Mouse (Mus musculus) neural tube, embryonic 10.5 days (tissue): ENCODE measurements around the gene Tnr.

Experiments
- DNase-seq: peaks from one replicate; pipeline ENCODE4 v3.0.0-alpha.2; 2017; ENCODE audit warnings: low spot score; ENCODE audit errors: extremely low spot score

The Tnr gene

DNA sequence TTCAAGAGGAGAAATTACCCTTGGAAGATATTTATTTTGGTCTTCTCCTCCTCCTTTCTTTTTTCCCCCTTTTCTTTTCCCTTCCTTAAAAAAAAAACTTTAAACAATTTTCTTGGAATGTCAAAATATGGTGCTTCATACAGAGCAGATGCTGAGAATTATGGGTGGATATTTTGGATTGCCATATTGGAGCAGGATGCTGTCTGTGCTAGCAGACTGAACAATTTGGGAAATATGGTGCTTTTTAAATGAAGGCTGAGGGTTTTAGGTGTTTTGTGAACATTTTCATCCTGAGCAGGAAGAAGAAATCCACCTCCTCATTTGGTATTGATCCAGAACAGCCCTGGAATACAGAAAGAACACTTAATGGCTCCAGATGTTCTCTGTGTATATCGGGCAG lies 41.6 kb downstream of the Tnr start:
- DNase-seq: no peak

DNA sequence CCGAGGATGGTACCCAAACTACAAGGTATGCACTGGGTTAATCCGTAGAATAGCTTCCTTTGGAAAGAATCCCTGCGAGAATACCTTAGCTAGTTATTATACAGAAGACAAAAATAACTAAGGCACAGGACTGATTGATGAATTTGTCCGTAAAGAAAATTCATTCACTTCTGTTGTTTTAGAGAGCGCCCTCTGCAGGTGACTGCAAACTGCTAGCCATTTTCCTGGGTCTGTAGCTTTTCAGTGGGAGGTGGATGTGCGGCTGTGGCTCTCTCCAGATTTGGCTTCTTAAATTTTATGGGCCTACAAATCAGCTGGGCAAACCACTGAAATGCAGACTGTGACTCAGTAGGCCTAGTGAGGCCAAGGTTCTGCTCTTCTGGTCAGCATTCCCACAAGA lies 42.5 kb downstream of the Tnr start:
- DNase-seq: no peak

DNA sequence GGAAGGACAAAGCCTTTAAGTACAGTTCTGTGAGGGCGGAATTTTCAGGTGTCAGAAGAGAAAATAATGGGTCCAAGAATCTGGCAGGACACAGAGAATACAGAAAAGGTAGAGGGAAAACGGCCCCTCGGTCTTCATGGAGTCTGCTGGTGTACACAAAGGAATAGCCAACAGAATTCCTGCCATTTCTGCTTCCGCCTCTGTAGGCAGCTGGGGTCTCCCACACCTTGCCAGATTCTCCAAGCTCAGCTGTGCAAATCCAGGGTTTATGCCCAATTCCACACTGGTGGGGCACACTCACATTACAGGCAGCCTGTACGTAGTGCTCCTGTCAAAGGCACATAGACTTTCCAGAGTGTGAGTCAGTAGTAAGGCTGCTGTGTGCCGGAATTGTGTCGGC lies 43.6 kb downstream of the Tnr start:
- DNase-seq: no peak

DNA sequence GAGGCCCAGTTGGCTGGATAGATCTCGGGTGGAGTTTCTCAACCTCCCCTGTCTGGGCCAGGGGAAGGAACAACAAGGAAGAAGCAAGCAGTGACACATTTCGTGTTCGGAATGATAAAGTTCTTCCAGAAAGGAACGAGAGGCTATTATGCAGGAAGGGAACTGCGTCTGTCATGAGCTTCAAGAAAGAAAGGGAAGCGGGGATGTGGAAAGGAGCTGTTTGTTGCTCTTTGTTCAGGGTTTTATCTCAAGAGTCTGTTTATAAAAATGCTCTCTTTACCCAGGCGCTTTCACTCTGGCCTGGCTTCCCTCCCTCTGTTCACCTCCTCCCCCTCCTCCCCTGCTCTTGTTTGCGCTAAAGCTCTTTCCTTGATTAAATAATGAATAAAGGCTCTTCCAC lies 46.7 kb downstream of the Tnr start:
- no peak for DNase-seq

DNA sequence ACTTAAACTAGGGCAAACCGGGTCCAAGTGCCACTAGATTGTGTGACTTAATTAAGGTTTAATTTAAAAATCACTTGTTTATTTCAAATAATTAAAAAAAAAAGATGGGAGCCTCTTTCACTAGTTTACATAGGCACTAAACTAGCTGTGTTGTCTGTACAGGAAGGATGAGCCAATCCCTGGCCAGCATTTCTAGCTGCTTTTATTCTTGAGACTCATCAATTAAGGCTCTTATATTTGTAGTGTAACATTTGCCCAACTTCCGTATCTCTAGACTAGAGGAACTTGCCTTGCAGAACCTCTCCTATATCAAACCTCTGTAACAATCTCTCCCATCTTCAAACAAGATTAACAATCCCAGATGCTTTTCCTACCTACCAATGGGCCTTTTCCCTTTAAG lies 47.3 kb downstream of the Tnr start:
- no peak for DNase-seq

DNA sequence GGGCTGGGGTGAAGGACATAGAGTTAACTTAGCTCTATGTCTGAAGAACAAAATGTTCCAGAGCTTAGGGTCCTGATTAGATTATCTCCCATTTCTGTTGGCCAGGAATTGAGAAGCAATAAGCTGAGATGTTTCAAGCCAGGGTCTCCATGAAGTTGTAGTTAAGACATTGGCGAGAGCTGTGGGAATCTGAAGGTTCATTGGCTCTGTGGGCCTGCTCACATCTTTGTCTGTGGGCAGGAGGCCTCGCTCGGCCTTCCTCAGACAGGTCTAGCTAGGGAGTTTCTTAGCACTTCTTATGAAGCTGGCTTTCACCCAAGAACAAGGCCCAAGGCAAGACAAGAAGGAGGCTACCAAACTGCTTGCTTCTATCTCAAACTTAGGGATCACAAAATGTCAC lies 48.4 kb downstream of the Tnr start:
- no peak for DNase-seq

DNA sequence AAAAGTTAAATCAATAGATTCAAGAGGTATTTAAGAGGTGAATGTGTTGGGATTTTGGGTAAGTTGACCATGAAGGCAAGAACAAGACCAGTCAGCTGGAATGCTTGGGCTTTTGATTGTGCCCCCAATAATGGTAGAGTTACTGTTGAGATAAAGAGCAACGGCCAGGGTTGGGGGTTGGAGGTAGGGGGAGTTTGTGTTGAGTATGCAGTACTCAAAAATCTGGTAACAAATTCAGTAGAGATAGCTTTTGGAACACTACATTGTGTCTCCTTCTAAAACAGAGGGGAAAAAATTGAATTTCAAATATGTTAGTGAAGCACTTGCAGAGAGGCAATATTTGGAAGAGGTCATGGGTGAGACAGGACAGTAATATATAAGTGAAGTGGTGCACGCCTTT lies 49.5 kb downstream of the Tnr start:
- no peak for DNase-seq

DNA sequence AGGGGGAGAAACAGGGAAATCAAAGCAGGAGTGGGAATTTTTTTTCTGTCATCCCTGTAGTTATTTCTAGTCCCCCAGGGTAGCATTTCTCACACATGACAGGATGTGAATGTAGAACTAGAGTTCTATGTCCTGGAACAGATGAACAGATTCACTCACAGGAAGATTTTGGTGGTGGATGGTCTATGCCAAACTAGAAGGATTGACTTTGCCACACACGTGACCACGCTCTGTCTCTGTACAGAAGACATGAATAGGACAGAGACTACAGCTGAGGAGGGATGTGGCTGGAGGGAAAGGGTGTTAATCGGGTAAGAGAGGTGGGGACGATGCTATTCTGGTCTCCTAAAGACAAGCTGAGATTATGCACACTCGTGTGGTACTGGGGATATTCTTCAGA lies 51.1 kb downstream of the Tnr start:
- DNase-seq: no peak

DNA sequence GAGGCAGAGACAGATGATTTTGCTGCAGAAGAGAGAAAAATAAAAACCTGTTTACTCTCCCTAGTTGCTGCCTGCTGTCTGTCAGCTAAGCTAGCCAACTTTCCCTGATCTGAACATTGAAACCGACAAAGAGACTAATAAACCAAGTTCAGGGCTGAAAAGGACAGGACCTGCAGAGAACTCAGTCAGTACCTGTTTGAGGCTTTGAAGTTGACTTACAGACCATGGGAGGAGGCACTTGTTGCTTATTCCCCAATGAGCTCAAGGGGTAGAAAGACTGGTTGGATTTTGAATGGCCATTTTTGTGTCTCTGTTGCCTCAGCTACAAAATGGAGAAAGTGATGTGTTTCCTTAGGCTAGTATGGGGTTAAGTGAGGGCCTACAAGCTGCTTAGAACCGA lies 52.7 kb downstream of the Tnr start:
- DNase-seq: no peak

DNA sequence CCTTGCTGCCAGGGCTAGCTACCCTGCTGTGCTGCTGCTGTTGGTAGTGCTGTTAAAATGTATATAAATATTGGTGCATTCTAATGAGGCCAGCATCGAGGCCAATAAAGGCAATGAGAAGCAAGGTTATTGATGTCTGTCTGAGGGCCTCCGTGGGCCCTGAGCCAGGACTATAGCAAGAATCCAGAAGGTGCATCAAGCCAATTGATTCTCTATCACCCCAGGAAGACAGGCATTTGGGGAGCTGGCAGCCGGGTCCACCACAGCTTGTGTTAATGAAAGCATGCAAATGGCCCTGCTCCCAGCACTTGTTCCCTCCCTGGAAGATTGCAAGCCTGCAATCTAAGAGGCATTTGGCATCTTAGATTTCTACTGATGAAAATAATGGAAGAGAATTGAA lies 54.8 kb downstream of the Tnr start:
- DNase-seq: no peak

DNA sequence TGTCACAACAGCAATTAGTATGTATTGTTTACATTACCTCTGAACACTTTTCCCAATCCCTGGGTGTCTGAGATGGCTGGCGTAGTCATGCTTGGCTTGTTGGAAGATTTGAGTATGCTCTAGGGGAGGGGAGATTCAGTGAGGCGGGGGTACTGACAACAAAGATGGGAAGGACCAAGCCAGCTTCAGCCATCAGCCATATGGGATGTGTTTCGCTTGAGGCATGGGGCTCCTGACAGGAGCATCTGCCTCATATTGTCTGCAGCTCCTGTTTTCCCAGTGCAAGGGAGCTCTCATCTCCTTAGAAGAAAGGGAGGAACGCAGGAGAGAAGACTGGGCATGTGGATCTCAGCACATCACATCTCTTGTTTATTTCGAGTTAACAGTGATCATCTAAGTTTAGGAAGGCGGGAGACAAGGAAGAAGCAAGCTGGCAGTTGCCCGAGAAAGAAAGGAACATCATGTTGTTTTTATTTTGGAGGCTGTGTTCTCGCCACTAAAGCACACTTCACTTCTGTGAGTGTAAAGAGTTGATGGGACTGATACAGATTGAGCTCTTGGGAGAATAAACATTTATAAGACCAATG lies 56.9 kb downstream of the Tnr start:
- no peak for DNase-seq

DNA sequence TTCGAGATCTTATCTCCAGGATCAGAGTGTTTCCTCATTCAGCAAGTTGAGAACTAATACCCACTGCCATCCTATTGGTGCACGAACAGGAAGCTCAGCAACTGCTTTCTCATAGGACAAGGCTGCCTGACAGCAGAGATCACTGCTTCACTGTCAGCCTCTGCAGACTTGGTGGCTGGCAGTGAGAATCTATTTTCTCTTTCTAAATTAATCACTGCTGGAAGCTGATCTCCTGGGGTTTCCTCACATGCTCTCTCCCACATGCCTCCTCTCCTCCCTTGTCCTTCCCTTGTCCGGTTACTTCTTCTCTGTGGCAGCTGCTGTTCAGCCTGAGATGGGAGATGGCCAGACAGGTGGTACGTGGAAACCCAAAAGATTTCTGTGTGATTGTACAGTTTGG lies 60.3 kb downstream of the Tnr start:
- no peak for DNase-seq

DNA sequence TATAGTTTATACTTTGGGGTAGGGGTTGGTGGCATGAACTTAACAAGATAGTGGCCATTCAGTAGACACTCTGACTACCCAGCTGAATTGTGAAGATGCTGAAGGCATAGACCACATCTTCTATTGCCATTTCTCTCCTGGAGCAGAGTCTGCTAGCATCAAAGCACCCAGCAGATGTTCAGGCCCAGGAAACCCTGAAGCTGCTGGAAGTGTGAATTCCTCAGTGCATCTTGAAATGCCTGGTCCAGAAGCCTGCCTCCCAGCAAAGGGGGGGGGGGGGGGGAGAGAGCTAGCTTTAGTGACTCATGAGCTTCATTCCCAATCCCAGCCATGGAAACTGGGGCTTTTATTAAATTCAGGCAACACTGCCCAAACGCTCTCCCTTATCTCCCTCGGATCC lies 65.2 kb downstream of the Tnr start:
- no peak for DNase-seq

DNA sequence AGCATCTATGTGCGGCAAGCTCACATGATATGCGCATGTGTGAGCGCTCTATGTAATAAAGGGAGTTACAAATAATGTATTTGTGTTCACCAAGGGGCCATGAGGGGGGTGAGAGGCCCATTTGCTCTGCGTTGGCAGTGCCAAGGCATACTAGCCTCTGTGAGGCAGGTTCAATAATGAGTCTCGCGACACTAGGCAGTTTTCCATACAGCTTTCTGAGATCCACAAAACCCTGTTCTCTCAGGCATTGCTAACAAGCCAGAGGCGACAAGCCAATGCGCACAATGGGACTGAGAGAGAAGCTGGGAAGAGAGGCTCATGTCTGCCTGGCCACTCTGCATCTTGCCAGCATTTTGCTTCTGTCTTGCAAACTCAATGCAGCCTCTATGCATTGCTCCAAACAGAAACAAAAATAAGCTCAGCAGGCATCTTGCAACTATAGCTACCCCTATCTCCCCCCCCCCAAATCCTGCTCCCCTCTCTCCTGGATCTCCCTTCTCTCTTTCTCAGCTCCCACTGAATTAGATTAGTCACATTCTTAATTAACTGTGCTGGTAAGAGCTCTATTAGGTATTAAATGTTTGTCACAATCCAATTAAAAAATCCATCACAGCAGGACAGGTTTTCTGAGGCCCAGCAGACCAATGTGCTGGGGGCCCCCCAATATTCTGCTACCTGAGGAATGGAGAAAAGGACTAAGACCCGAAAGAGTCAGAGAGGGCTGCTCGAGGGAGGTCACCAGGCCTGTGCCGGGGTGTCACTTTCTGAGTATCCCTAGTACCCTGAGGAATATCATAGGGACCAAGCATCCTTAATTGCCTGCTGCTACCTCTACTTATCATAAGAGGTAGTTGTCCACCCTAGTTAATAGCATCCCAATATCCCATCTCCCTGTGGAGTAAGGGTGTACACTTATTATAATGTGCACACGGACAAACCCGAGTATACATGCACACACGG lies 70.8 kb downstream of the Tnr start:
- DNase-seq: no peak

DNA sequence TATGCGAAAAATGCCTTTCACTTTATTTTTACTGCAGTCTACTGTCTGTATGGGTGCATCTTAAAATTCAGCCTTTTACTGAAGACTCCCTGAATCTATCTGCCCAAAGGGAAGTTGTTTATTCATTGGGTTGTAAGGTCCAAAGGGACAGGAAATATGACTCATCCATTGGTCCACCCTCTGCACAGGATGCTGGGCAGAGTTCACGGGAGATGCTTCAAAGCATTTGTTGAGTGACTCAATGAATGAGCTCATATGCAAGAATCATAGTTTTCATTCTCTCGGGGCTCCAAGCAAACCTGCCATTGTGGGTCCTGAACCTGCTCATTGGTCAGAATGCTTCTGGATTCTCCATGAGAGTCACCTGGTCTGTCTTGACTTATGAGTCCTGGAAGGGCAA lies 72.2 kb downstream of the Tnr start:
- no peak for DNase-seq

DNA sequence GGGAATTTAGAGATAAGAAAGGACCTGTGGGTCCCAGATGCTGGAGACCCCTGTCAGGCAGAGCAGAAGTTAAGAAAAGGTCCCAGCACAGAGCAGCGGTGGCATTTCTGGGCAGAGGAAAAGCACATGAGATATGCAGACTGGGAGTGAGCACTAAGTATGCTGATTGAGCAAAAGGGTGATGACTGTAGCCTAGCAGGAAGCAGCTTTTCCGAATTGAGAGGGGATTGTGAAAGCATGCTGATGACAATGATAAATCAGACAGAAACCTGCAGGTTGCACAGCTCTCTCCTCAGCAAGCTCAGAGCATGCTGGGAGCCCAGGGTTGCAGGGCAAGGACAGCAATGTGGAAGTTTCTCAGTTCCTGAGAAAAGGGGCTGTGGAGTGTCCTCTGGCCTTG lies 73.1 kb downstream of the Tnr start:
- DNase-seq: no peak

DNA sequence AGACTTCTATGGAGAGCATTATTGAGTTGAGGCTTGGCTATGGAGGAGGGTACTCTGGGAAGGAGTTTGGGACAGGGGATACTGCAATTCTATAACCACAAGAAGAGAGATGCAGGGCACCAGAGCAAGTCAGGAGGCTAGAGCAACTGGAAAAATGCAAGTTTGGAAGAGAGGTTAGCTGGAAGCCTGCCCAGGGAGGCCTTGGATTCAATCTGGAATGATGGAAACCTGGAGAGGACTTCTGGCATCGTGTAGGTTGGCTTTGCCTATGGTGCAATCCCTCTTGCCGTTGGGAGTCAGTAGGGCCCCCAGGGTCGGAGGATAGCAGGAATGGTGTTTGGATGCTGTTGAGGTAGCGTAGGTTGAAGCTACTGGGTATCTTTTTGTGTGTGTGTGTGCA lies 90.0 kb downstream of the Tnr start:
- no peak for DNase-seq

DNA sequence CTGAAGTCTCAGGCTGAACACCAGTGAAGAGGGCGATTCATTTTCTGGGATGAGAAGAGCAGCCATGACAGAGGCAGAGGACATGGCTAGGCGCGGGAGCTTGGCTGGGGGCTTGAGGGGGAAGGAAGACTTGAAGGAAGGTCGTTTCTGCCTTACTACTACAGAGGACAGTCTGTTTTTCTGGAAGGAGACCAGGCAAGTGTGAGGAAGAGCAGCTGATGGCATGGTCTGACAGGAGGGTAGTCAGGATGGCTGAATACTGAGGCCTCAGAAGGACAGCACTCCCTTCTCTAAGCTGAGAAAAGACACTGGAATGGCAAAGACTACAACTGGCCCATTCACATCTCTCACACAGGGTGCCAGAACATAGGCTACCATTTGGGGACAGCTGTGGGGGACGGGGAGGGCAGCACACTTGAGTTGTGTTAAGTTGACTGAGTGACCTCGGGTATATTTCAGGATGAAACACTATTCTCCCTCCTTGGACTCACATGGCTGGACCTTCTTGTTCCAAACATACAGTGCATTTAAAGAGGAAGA lies 90.6 kb downstream of the Tnr start:
- no peak for DNase-seq

DNA sequence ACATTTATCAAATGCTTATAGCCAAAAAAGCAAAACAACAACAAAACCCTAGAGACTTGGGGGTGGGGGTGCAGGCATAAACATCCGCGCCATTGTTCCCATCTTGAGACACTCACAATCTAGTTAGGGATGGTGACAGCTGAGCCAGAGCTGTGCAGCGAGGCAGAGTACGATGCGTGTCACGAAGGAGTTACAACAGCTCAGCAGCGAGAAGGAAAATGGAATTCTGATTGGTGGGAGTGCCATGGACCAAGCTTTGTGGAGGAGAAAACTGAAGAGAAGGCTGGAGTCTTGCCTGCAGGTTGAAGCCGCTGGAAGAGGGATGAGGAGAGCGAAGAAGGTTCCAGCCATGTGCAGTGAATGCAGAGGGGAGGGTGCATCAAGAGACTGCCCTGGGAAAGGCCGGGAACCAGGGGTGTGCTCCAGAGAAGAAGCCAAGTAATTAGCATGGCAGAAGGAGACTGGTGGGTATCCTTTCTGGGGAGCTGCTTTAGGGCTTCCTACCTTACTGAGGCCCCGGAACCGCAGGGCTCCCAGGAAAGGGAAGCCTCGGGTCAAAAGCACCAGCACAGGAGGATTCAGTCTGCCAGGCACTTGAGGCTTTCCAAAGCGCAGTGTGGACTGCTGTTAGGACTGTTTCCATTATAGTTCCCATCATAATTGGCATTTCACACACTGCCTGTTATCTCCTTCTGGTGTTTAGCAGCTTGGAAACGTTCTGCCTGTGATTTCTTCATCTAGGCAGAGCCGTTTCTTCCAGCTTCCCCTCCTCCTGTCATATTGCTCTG lies 91.3 kb downstream of the Tnr start:
- DNase-seq: no peak

DNA sequence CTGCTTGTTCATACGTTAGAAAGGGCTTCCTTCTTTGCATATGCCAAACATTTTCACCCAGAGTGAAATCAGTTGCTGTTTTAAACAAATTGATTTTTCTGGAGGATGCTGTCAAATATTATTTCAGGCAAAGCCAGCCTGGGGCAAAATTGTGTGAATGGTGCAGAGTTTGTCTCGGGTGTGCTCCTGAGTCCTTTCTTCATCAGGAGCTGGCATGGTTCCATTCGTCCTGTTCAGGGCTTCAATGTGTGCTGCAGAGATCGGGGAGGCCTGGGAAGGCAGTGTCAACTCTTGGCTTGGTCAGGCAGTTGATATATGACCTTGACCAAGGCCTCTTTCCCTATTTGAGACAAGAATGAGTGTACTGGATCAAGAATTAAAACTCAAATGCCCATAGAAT lies 92.1 kb downstream of the Tnr start:
- DNase-seq: no peak

DNA sequence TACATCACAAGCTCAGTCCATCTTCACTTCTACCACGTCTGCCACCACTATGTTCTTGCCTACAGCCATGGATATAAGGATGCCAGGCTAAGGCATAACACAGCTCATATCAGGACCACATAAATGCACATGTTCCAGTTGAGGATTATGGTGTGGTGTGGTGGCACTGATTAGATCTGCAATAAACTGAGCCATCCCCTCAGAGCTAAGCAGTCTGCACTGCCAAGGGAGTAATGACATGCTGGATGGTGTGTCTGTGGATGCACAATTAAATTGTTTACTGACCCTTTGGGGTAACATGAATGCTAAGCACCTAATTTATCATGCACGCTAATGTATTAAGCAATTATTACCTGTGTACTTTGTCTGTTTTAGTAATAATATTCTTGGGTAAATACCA lies 95.6 kb downstream of the Tnr start:
- DNase-seq: no peak

DNA sequence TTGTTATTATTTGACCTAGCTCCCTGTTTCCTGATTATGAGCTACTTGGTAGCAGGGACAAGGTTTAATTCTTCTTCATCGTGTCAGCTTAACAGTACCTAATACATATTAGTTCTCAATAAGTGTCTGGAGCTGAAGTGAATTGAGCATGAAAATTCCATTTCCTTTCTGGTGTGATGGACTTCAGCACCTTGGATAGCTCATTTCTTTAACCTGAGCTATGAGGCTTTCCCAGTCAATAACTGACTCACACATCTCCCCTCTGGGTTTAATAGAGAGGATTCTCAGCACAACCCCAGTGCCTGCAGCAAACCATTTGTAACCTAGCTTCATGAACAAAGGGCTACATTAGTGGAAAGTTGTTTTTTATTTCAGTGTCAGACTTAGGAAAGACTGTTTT lies 97.8 kb downstream of the Tnr start:
- no peak for DNase-seq
